Mouse (Mus musculus): Measurements from ENCODE around the gene Rimkla. TPM values are rescaled to one million over a fixed set of nuclear protein-coding genes. Genes with fewer than 3 reads are reported as not detected.

The Rimkla gene
- polyA plus RNA-seq, 1 experiment = 0.58 TPM

DNA sequence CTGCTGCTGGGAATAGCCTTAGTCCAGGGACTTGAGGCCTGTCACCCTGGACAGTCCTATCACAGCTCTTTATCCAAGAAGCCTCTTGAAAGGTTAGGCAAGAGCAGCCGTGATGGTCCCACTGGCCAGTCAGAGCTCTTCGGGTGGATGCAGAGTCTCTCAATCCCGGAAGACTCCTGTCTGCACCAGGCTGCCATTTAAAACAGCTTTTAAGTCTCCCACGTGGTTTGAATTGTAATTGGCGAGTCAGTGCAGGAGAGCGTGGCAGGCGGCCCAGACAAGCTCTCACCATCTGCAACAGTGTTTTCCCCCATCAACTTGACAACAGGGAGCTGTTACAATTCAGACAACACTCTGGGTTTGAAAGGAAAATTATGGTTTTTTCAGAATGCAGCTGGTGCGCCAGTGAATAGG, 31.7 kb downstream of the Rimkla start:
- Histone ChIP-seq H3K27ac (ENCODE audit: insufficient read depth, low read depth, low read length) (no peak overlapping the region), H3K4me3 (ENCODE audit: insufficient read depth, low read depth, low read length) (no peak overlapping the region), H3K4me1 (ENCODE audit: control insufficient read depth, insufficient read depth, low read length) (no peaks in the 10 kb centered on the region), H3K36me3 (ENCODE audit: control insufficient read depth, insufficient read depth, low read length) (no peaks in the 10 kb centered on the region), H3K27me3 (replicated peaks; ENCODE audit: control insufficient read depth, insufficient read depth, low read length) (no peaks in the 10 kb centered on the region)
- WGBS = 26% methylated on average over 8 of the region's 8 CpGs
- TF ChIP-seq POLR2A (IDR thresholded peaks at IDR 0.05; ENCODE audit: low read depth, low read length) = no peak
- TF ChIP-seq CTCF (conservative IDR thresholded peaks at IDR 0.05; ENCODE audit: insufficient read depth, insufficient read length, low read depth, low read length) = no peak
- peak; percentile 34 for DNase-seq

DNA sequence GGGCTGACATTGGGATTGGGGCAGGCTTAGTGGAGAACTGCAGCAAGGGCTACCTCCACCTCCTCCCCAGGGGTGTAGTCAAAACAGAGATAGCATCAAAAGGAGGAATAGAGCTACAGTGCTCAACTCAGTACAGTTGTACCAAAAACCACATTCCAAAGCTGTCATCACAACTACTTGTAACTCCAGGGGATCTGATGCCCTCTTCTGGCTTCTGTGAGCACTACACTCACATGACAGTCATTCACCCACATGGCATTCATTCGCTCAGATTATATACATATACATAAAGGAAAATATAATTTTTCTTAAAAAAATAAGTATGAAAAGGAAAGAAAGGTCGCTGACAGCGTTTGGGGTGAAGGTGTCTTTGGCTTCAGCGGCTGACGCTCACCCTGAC, 32.1 kb downstream of the Rimkla start:
- no peaks in the 10 kb centered on the region for H3K36me3 ChIP-seq (ENCODE audit: control insufficient read depth, insufficient read depth, low read length)
- no peaks in the 10 kb centered on the region for H3K27me3 ChIP-seq (replicated peaks; ENCODE audit: control insufficient read depth, insufficient read depth, low read length)
- H3K27ac ChIP-seq (ENCODE audit: insufficient read depth, low read depth, low read length) = no peak overlapping the region
- H3K4me3 ChIP-seq (ENCODE audit: insufficient read depth, low read depth, low read length) = no peak overlapping the region
- TF ChIP-seq CTCF (conservative IDR thresholded peaks at IDR 0.05; ENCODE audit: insufficient read depth, insufficient read length, low read depth, low read length) = peak; percentile 33
- TF ChIP-seq POLR2A (IDR thresholded peaks at IDR 0.05; ENCODE audit: low read depth, low read length) = no peak
- no peaks in the 10 kb centered on the region for H3K4me1 ChIP-seq (ENCODE audit: control insufficient read depth, insufficient read depth, low read length)
- DNase-seq = peak; percentile 56
- WGBS = 70% methylated on average over 5 of the region's 5 CpGs

DNA sequence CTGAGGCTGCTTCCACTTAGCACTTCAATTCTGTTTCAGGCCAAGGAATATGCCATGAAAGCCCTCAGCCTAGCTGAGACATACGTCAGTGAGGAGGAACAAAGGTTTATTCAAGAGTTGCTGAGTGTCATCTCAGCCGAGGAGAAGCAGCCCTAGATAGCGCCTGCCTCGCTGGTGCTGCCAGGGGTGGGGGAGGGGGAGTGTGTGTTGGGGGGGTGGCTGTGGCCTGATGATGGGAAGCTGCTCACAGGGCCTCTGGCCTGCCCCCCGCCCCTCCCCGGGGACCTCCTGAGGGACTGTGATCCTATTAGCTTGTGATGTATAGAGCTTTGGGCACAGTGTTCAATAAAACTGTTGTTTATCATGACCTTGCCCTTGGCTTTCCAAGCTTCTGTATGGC, 38.9 kb downstream of the Rimkla start:
- Histone ChIP-seq H3K4me1 (ENCODE audit: control insufficient read depth, insufficient read depth, low read length) (no peaks in the 10 kb centered on the region), H3K27me3 (replicated peaks; ENCODE audit: control insufficient read depth, insufficient read depth, low read length) (no peaks in the 10 kb centered on the region), H3K36me3 (ENCODE audit: control insufficient read depth, insufficient read depth, low read length) (no peaks in the 10 kb centered on the region), H3K4me3 (ENCODE audit: insufficient read depth, low read depth, low read length) (no peak overlapping the region), H3K27ac (ENCODE audit: insufficient read depth, low read depth, low read length) (no peak overlapping the region)
- no peak for TF ChIP-seq CTCF (conservative IDR thresholded peaks at IDR 0.05; ENCODE audit: insufficient read depth, insufficient read length, low read depth, low read length)
- TF ChIP-seq POLR2A (IDR thresholded peaks at IDR 0.05; ENCODE audit: low read depth, low read length) = no peak
- no peak for DNase-seq
- 32% methylated on average over 6 of the region's 6 CpGs for WGBS

DNA sequence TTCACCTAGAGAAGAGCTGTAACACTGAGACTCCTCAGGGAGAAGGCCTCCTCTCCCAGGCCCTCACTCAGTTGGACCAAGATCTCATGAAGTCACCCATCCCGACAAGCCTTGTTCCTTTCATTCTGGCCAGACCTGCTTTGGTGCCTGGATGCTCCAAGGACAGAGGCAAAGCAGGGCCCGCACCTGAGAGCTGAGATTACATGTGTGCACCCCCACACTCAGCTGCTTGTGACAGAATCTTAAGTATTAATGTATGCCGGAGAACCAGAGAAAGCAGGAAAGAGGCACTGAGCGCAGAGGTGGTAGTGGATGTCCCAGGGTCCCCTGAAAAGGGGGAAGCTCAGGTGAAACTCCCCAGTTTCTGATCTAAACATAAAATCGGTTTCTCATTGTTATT, 39.3 kb downstream of the Rimkla start:
- 77% methylated on average over 5 of the region's 5 CpGs for WGBS
- Histone ChIP-seq H3K27me3 (replicated peaks; ENCODE audit: control insufficient read depth, insufficient read depth, low read length) (no peaks in the 10 kb centered on the region), H3K27ac (ENCODE audit: insufficient read depth, low read depth, low read length) (no peak overlapping the region), H3K4me3 (ENCODE audit: insufficient read depth, low read depth, low read length) (no peak overlapping the region), H3K36me3 (ENCODE audit: control insufficient read depth, insufficient read depth, low read length) (no peaks in the 10 kb centered on the region), H3K4me1 (ENCODE audit: control insufficient read depth, insufficient read depth, low read length) (no peaks in the 10 kb centered on the region)
- TF ChIP-seq CTCF (conservative IDR thresholded peaks at IDR 0.05; ENCODE audit: insufficient read depth, insufficient read length, low read depth, low read length) = no peak
- TF ChIP-seq POLR2A (IDR thresholded peaks at IDR 0.05; ENCODE audit: low read depth, low read length) = no peak
- no peak for DNase-seq

DNA sequence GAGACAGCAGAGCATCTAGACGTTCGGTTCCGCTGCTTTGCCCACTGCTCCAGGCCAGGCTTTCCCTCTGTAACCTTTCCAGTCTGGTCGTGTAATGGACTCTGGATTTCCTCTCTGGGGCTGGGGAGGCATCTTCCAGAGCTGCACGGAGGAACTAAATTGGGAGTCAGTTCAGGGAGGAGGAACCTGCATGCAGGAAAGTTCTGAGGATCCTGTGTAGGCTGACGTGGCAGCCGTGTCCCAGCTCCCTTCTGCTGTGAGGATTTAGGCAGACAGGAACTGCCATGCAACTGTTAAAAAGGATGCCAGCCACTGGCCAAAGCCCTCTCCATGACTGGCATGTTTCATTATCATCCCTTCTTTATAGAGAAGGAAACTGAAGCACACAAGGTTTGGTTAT, 42.0 kb downstream of the Rimkla start:
- WGBS = 58% methylated on average over 7 of the region's 7 CpGs
- H3K36me3 ChIP-seq (ENCODE audit: control insufficient read depth, insufficient read depth, low read length) = no peaks in the 10 kb centered on the region
- H3K27ac ChIP-seq (ENCODE audit: insufficient read depth, low read depth, low read length) = no peak overlapping the region
- no peak for DNase-seq
- H3K4me1 ChIP-seq (ENCODE audit: control insufficient read depth, insufficient read depth, low read length) = no peaks in the 10 kb centered on the region
- H3K27me3 ChIP-seq (replicated peaks; ENCODE audit: control insufficient read depth, insufficient read depth, low read length) = no peaks in the 10 kb centered on the region
- no peak overlapping the region for H3K4me3 ChIP-seq (ENCODE audit: insufficient read depth, low read depth, low read length)
- TF ChIP-seq CTCF (conservative IDR thresholded peaks at IDR 0.05; ENCODE audit: insufficient read depth, insufficient read length, low read depth, low read length) = no peak
- TF ChIP-seq POLR2A (IDR thresholded peaks at IDR 0.05; ENCODE audit: low read depth, low read length) = no peak

DNA sequence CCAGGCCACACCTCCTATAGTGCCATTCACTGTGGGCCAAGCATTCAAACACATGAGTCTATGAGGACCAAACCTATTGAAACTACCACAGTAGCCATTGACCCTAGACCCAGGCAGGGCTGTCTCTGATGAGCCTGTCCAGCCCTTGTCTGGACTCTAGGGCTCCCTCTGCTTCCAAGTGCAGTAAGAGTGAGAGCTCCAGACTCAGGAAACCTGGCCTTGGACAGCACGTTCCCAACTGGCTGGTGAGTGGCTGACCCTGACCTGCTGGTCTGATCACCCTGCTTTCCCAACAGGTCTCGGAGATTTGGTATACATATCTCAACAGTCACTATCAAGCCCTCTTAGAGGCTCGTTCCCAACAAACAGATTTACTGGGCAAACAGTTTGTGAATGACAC, 44.6 kb downstream of the Rimkla start:
- H3K4me1 ChIP-seq (ENCODE audit: control insufficient read depth, insufficient read depth, low read length) = no peaks in the 10 kb centered on the region
- H3K4me3 ChIP-seq (ENCODE audit: insufficient read depth, low read depth, low read length) = no peak overlapping the region
- no peaks in the 10 kb centered on the region for H3K36me3 ChIP-seq (ENCODE audit: control insufficient read depth, insufficient read depth, low read length)
- no peaks in the 10 kb centered on the region for H3K27me3 ChIP-seq (replicated peaks; ENCODE audit: control insufficient read depth, insufficient read depth, low read length)
- WGBS = 89% methylated on average over 3 of the region's 3 CpGs
- H3K27ac ChIP-seq (ENCODE audit: insufficient read depth, low read depth, low read length) = no peak overlapping the region
- TF ChIP-seq CTCF (conservative IDR thresholded peaks at IDR 0.05; ENCODE audit: insufficient read depth, insufficient read length, low read depth, low read length) (no peak), POLR2A (IDR thresholded peaks at IDR 0.05; ENCODE audit: low read depth, low read length) (no peak)
- DNase-seq = no peak

DNA sequence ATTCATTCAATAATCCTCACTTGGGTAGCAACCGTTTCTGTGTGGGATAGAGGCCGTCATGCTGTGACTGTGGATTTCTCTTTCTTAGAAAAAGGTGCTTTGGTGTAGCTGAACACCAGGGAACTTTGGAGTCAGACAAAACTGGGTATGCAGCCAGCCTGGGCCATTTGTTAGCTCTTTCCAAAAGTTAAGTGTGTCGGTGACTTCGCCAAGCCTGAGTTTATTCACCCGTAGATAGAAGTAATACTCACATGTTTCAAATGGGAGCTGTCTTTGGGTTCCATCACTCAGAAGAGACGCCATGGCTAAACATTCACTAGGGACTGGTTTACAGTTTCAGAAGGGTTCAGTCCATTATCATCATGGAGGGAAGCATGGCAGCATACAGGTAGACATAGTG, 45.2 kb downstream of the Rimkla start:
- Histone ChIP-seq H3K4me1 (ENCODE audit: control insufficient read depth, insufficient read depth, low read length) (no peaks in the 10 kb centered on the region), H3K27me3 (replicated peaks; ENCODE audit: control insufficient read depth, insufficient read depth, low read length) (no peaks in the 10 kb centered on the region), H3K4me3 (ENCODE audit: insufficient read depth, low read depth, low read length) (no peak overlapping the region), H3K27ac (ENCODE audit: insufficient read depth, low read depth, low read length) (no peak overlapping the region), H3K36me3 (ENCODE audit: control insufficient read depth, insufficient read depth, low read length) (no peaks in the 10 kb centered on the region)
- TF ChIP-seq CTCF (conservative IDR thresholded peaks at IDR 0.05; ENCODE audit: insufficient read depth, insufficient read length, low read depth, low read length) (no peak), POLR2A (IDR thresholded peaks at IDR 0.05; ENCODE audit: low read depth, low read length) (no peak)
- 80% methylated on average over 6 of the region's 6 CpGs for WGBS
- DNase-seq = peak; percentile 74

DNA sequence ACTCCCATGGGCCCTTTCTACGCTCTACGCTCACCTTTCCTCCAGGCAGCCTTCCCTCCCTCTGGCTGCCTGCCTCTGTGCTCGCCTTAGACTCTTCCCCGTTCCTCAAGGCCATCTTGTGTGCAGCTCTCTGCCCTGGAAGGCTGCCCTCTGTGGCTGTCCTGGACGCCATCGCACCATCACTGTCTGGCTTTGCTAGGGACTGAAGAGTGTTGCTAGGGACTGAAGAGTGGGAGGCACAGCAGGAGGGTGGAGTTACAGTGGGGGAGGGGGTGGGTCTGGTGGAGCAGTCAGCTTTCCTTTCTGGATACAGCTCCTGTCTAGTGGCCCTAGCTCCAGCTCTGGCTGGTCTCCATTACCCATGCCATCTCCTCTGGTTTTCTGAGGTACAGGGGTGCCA, 49.9 kb downstream of the Rimkla start:
- Histone ChIP-seq H3K36me3 (ENCODE audit: control insufficient read depth, insufficient read depth, low read length) (no peaks in the 10 kb centered on the region), H3K4me3 (ENCODE audit: insufficient read depth, low read depth, low read length) (no peak overlapping the region), H3K4me1 (ENCODE audit: control insufficient read depth, insufficient read depth, low read length) (no peaks in the 10 kb centered on the region), H3K27me3 (replicated peaks; ENCODE audit: control insufficient read depth, insufficient read depth, low read length) (no peaks in the 10 kb centered on the region), H3K27ac (ENCODE audit: insufficient read depth, low read depth, low read length) (no peak overlapping the region)
- no peak for DNase-seq
- no peak for TF ChIP-seq POLR2A (IDR thresholded peaks at IDR 0.05; ENCODE audit: low read depth, low read length)
- no peak for TF ChIP-seq CTCF (conservative IDR thresholded peaks at IDR 0.05; ENCODE audit: insufficient read depth, insufficient read length, low read depth, low read length)
- WGBS = 41% methylated on average over 6 of the region's 6 CpGs
